Mouse (Mus musculus) spleen, adult 2 months (tissue): ENCODE measurements around the gene Msmo1.

Source experiments
- CTCF ChIP-seq: fragments of 200-500 bp; IDR thresholded peaks from 2 replicates; pipeline ENCODE4 v1.5.1; 2011; ENCODE audit warnings: mild to moderate bottlenecking, inconsistent platforms; ENCODE audit not compliant: insufficient read depth, insufficient read length, insufficient replicate concordance; ENCODE audit errors: extremely low read depth
- POLR2A ChIP-seq: fragments of 200-500 bp; IDR thresholded peaks from 2 replicates; pipeline ENCODE4 v1.6.1; 2011; ENCODE audit warnings: low read depth, low read length, inconsistent platforms

GRCm38 (mm10) chr8:64688741-64689140 lies 44.9 kb downstream of the Msmo1 start:
- no peak for TF ChIP-seq CTCF
- no peak for TF ChIP-seq POLR2A
